Mouse (Mus musculus): Measurements from ENCODE around the gene Olfr718-ps1. TPM values are rescaled to one million over a fixed set of nuclear protein-coding genes. Genes with fewer than 3 reads are reported as not detected.
A peak's percentile ranks its signal among the peaks of the same experiment; 100 is the strongest.

The Olfr718-ps1 gene
- total RNA-seq, 2 experiments from 2014 or later: 0.05 TPM; not detected in 1

DNA sequence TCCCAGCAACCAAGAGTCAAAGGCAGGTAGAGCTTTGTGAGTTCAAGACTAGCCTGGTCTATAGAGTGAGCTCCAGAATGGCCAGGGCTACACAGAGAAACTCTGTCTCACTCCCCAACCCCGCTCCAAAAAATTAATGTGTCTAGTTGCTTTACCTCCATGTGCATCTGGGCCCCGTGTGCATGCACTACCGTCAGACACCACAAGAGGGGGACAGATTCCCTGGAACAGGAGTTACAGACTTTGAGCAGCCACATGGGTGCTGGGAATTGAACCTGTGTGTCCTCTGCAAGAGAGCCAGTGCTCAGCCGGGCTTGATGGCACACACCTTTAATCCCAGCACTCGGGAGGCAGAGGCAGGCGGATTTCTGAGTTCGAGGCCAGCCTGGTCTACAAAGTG, 17.0 kb downstream of the Olfr718-ps1 start:
- DNase-seq: no peak
- intact Hi-C loops (cut with DNase I): no loop called here

DNA sequence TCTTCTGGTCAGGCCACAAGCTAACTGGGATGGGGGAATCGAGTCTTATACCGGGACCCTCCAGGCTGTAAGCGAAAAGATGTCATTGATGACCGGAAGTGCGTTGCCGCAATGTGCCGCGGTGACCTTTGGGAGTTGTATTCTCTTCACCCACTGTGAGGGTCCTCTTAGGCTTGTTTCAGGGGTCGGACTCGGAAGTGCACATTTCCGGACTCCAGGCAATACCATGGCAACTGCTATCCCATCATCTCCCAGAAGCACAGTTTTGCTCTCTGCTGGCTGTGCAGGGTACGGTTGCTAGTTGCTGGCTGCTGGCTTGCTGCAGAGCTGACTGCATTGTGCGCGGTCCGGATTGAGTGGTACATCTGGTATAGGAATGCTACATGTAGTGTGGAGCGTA, 18.3 kb downstream of the Olfr718-ps1 start:
- intact Hi-C loops (cut with DNase I): no loop called here
- no peak for DNase-seq

DNA sequence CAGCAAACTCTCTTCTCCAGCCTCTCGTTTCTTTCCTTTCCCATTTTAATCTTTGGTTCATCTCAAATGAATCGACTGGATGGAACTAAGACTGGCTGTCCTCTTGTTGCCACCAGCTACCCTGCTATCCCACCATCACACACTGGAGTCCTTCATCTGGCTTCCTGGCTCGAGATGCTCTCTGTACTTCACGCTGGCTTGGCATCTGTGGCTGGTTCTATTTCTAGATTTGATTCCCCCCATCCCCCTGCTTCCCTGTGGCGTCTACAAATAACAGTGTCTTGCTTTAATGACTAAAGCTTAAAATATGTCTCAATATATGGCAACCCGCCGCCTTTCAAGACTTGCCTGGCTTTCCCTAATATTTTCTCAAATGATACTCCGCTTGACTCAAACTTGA, 19.5 kb downstream of the Olfr718-ps1 start:
- DNase-seq: peak; percentile 39 to 47
- intact Hi-C loops (cut with DNase I): no loop called here

DNA sequence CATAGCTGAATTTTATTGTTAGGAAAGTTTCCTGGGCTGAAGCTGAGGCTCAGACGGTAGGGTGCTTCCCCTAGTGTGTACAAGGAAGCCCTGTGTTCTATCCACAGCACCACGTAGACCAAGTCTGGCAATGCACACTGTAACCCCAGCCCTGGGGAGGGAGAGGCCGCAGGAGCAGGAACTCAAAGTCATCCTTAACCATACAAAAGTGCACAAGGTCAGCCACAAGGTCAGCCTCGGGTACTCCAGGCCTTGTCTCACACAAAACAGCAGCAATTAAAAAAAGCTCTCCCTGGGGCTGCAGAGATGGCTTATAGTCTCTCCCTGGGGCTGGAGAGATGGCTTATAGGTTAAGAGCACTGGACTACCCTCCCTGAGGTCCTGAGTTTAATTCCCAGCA, 20.5 kb downstream of the Olfr718-ps1 start:
- intact Hi-C loops (cut with DNase I): no loop called here
- DNase-seq: no peak

DNA sequence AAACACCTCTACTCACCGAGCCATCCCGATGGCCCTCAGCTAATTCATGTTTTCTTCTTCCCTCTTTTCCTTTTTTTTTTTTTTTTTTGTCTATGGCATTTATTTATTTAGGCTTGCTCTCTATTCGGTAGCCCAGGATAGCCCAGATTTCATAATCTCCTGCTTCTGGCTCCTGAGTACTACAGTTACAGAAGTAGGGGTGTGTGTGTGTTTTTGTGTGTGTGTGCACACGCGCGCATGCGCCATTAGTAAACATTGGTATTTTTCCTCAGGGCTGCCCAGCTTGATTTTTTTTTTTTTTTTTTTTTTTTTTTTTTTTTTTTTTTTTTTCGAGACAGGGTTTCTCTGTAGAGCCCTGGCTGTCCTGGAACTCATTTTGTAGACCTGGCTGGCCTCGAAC, 21.3 kb downstream of the Olfr718-ps1 start:
- DNase-seq: no peak
- intact Hi-C loops (cut with DNase I): no loop called here

DNA sequence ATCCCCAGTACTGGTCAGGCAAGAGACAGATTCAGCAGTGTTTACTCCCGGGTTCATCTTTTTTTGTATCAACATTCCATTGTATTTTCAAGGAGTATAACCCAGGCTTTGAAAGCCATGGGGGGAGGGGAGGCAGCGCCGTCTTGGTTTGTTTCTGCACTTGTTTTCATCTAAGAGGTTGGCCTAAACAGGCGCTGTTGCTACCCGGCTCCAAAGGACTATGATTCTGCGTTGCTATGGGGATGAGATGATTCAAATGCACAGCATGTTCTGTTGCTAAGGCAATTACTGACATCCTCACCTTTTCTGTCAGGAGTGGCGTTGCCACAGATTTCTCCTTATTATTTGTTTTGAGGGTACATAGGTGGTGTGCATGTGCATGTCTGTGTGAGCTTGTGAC, 21.8 kb downstream of the Olfr718-ps1 start:
- DNase-seq: no peak
- intact Hi-C loops (cut with DNase I): no loop called here

DNA sequence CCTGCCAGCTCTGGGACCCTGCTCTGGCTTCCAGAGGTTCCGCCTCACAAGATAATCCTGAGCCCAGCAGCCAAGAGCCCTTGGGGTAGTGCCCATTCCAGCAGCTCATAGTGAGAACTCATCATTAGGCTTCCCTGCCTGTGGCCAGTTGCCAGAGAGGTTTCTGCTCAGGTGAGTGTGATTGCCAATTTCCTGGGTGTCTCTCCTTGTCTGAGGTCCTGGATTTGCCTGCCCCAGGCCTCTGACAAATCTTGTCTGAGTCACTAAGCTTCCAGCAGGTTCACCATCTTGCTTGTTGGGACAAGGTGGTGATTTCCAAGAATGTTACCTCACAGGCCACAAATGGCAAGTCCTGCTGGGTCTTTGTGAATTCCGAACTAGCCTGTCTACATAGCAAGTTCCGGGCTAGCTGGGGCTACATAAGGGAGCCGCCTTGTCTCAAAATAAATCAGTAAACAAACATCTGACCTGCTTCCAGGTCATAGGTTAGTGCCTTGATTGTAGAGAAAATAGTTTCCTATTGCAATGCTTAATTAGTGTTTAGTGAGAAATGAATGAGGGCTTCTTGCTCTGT, 22.5 kb downstream of the Olfr718-ps1 start:
- intact Hi-C loops (cut with DNase I): no loop called here
- DNase-seq: no peak

DNA sequence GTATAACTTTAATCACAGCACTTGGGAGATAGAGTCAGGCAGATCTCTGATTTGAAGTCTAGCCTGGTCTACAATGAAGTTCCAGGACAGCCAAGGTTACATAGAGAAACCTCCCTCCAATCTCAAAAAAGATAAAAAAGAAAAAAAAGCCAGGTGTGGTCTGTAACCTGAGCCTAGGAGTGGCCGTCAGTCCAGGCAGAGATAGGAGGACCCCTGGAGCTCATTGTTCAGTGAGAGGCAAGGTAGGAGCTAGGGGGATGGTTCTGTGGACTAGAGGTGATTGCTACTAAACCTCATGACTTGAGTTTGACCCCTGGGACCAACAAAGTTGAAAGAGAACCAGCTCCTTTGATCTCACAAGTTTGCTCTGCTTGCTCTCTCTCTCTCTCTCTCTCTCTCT, 24.7 kb downstream of the Olfr718-ps1 start:
- no peak for DNase-seq
- intact Hi-C loops (cut with DNase I): no loop called here

DNA sequence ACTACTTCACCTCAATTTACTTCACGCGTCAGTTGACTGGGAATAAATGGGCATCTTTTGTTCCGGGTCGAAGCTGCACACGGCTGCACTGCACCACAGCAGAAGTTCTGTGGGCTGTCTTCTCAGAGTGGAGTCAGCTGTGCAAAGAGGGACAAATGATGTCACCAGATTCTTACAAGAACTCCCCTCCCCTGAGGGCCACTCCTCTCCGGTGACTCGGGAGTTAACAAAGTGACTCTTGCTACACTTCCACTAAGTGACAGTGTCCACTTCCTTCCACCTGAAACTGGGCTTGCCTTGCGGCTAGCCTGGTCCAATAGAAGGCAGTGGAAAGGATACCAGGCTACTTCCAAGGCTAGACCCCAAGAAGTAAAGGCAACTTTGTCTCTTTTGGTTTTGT, 25.3 kb downstream of the Olfr718-ps1 start:
- intact Hi-C loops (cut with DNase I): no loop called here
- no peak for DNase-seq

DNA sequence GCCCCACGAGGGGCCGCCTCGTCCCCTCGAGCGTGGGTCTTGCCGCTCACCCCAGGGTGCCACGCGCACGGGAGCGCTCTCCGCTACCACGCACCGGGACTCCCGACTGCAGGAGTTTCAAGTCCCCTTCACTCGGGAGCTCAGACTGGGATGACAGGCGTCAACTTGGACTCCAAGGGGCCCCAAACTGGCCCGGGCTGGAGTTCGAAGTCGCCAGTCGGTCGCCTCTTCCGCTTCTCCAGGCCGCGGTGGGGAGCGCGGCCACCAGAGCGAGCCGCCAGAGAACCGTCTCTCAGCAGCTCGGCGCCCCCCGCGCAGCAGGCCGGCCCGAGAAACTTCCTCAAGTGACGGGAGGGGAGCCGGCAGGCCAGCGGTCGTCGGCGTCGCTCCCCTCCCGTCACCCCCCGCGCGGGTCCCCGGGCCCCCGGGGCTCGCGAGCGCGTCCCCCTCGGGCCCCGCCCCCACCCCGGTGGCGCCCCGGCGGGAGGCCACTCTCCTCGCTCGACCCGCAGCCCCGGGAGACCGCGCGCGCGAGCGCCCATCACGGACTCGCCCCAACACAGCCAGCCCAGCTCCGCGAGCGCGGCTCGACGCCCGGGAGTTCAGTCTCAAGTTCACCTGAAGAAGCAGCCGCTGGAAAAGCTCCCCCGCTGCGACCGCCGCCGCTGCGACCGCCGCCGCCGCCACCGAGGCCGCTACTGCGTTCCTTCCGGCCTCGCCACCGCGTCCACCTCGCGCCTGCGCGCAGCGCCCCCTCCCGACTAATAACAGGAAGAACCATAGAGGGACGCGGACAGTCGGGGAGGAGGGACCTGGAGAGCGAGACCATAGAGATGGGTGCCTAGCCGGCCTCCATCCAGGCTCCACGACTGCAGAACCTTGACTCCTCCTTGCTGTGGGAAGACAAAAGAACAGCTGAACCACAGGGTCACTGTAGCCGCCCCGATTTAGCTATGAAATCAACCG, 34.8 kb downstream of the Olfr718-ps1 start, which contains the start of gene Rnf216:
Rnf216 (minus strand) TSS at position 714 of the 966 bp plus-strand sequence.
- intact Hi-C loops (cut with DNase I): no loop called here
- peak; percentile 96 for DNase-seq

DNA sequence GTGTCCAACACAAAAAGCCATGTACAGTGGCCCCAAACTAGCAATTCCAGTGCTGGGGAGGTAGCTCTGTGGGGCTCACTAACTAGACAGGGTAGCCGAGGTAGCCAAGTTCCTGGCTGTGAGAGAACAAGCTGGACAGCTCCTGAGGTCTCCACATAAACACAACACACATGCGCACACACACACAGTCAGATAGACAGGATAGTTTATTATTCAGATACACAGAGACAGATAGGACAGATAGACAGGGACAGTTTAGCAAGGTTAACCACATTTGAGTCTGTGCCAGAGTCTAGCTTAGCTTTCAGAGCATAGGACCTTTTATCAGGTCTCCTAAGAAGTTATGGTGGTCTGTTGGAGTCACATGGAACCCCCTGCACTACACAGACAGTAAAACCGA, 40.5 kb downstream of the Olfr718-ps1 start:
- intact Hi-C loops (cut with DNase I): no loop called here
- no peak for DNase-seq

DNA sequence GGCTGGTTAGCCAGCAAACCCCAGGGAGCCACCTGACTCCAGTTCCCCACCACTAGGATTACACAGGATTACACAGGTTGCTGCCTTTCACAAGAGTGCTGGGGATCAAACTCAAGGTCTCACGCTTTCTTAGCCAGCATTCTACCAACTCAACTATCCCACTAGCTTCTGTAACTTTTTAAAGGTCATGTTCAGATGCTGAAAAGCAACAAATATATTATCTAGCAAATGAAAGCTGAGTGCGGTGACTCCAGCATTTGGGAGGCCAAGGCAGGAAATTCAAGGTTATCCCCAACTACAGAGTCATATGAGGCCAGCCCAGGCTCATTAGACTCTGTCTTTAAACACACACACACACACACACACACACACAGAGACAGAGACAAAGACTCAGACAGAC, 44.1 kb downstream of the Olfr718-ps1 start:
- DNase-seq: no peak
- intact Hi-C loops (cut with DNase I): no loop called here

DNA sequence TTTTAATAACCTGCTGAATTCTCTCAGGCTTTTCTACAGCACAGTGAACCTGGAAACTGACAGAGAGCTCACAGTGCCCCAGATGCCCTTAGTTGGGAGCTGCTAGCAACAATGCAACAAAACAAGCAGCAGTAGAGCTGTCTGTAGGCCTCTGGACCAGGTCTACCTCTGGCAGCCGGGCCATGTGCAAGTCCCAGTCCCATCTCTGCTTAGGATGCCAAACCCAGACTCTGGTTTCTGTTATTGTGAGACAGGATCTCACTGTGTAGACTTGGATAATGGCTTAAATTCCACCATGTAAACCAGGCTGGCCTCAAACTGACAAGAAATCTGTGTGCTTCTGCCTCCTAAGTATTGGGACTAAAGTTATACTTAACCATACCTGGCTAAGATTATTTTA, 45.8 kb downstream of the Olfr718-ps1 start:
- no peak for DNase-seq
- intact Hi-C loops (cut with DNase I): no loop called here

DNA sequence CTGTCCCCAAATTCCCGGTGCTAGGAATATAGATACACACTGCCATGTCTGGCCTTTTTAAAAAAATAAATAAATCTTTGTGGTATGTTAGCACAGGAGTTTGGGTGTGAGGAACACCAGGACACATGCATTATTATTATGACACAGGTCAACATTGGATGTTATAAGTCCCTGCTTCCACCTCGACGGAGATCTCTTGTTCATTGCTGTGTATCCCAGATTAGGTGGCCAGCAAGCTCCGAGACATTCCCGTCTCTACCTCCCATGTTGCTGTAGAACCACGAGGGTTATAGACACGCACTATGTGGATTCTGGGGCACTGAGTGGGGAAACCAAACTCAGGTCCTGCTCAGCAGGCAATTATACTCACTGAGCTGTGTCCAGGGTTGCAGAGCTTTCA, 52.1 kb downstream of the Olfr718-ps1 start:
- no peak for DNase-seq
- intact Hi-C loops (cut with DNase I): no loop called here

DNA sequence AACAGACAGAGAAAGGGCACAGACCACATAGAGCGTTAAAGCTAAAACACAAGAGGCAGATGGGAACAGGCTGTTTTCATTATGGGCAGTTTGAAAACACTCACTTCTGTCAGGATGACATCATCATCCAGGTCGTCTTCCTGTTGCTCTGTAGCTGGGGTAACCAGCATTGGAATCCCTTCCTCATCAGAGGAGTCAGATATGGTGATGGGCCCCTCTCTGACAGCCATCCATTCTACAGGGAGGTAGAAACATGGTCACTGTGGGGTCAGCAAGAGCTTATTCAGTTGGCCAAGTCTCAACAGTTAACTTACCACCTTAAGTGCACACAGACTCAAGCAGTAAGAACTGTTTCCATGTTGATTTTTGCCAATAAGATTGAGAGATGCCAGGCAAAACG, 54.5 kb downstream of the Olfr718-ps1 start:
- DNase-seq: no peak
- intact Hi-C loops (cut with DNase I): no loop called here

DNA sequence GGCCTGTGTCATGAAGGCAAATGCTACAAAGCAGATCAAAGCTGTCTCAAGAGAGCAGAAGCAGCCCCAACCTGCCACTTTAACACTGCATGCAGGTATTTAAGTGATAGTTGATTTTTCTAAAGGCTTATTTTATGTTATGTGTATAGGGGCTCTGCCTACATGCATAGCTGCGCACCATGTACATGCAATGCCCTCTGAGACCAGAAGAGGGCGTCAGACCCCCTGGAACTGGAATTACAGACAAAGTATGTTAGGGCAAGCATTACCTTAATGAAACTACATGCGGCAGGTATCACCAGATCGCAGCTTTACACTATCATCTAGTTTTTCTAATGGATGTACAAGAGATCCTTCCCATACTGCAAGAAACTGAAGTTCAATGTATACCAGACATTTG, 62.5 kb downstream of the Olfr718-ps1 start:
- DNase-seq: peak; percentile 27 to 47
- intact Hi-C loops (cut with DNase I): no loop called here

Small RNA genes lying within 50 kb of the gene (microRNA-seq; reads per million reads assigned to microRNA genes)
- gene Gm44405: 0 reads per million in 2 experiments

Other genes starting within 250 kb of the Olfr718-ps1 start
- gene Actb, start 240.8 kb downstream of the Olfr718-ps1 start, total RNA-seq (2021): 1,000 to 10,000 TPM; 1,831 to 2,004 TPM
- 100 to 1,000 TPM; 103 to 132 TPM for gene Fscn1, start 187.2 kb downstream of the Olfr718-ps1 start, total RNA-seq (2021)
- 10 to 100 TPM; 33.4 to 33.5 TPM for gene Rnf216, start 34.6 kb downstream of the Olfr718-ps1 start, total RNA-seq (2021)
- gene Rbak, start 33.2 kb upstream of the Olfr718-ps1 start, total RNA-seq (2021): 1 to 10 TPM; 8.4 to 9.4 TPM
- gene Spdye4b, start 33.4 kb upstream of the Olfr718-ps1 start, total RNA-seq (2021): not detected
- not detected for gene Spdye4a, start 79.3 kb upstream of the Olfr718-ps1 start, total RNA-seq (2021)
- 10 to 100 TPM in 1 of 2 experiments, 1 to 10 TPM in 1; 9.6 to 12.4 TPM for gene Zfp12, start 87.6 kb upstream of the Olfr718-ps1 start, total RNA-seq (2021)
- gene Zfp316, start 122.4 kb upstream of the Olfr718-ps1 start, total RNA-seq (2021): 1 to 10 TPM; 5.0 to 6.3 TPM
- gene Zfp853, start 146.0 kb upstream of the Olfr718-ps1 start, total RNA-seq (2021): under 1 TPM; 0.50 to 0.86 TPM
- 10 to 100 TPM; 19.2 to 20.0 TPM for gene E130309D02Rik, start 167.8 kb upstream of the Olfr718-ps1 start, total RNA-seq (2021)
- 10 to 100 TPM; 34.6 to 39.7 TPM for gene Zdhhc4, start 181.7 kb upstream of the Olfr718-ps1 start, total RNA-seq (2021)
- gene Grid2ip, start 209.8 kb upstream of the Olfr718-ps1 start, total RNA-seq (2021): not detected

Measured in heart, postnatal 10 days (tissue).